Mouse (Mus musculus): ENCODE data around the gene Gas2l3. TPM values are rescaled to one million over a fixed set of nuclear protein-coding genes. Genes with fewer than 3 reads are reported as not detected.

The Gas2l3 gene
- total RNA-seq, 1 experiment from 2014 or later = 8.0 TPM

DNA sequence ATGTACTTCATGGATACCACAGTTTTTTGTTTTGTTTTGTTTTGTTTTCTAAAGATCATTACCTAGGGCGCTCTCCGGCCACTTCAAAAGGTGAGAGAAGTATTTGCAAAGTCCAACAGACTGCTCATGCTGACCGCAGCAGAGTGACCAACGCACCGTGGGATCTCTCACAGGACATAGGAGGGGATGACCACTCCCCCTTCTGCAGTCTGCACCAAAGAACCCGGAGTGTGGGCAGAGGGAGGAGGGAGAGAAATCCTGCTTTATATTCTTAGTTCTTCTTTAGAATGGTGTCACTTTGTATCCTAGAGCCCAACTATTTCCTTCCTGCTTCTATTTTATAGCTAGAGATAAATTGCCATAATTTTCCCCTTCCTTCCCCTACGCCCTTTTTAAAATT is 48.4 kb downstream of the Gas2l3 start:
- DNase-seq = no peak

DNA sequence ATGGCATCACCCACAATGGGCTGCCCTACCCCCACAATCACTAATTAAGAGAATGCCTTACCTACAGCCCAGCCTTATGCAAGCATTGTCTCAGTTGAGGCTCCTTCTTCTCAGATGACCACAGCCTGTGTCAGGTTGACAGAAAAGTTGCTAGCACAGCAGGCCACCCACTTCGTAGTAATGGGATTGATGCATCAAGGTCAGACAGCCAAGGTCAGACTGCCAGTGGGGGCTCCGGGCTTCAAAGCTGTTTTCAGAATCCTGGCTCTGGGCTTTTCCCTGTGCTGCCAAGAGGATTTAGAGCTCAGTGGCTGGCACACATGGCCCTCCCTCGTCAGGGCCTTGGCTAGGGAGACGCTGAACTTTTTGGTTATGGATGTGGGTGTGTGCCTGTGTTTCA is 51.1 kb downstream of the Gas2l3 start:
- peak; percentile 25 for DNase-seq

DNA sequence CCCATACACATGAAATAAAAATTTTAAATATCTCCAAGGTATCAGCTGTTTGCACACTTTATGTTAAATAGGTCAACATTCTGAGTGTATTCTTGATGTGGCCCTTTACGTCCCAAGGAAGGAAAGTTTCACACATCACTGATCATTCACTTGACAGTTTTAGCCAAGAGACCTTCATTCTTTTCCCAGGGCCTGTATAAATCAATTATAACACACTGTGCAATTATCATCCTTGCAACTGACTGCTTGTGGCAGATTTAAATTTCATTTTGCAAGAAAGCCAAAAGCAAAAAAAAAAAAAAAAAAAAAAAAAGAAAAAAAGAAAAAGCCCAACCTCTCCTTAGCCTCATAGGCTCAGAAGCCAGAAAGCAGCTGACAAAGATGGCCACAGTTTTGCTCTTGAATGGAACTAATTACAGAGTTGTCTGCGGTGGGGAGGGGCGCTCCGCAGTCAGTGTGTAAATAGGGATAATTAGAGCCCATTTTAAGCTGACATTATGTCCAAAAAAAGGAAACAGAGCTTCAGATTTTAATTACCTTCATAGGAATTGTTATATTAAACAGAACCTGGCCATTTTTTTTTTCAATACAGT is 52.1 kb downstream of the Gas2l3 start:
- no peak for DNase-seq

DNA sequence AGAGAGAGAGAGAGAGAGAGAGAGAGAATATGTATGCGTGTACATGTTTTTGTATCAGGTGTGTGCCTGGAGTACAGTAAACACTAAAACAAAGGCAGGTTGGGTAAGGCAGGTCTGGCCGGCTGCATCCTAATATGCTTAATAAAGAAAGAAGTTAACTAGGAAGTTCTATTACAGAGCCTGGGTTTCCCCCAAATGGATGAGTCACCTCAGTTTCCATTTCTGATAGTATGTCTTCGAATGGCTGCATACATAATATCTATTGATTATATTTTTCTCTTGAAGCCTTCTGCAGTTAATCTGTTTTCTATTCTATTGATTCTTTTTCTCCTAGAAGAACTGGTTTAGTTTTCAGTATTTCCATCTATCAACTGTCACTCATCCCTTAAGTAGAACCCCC is 57.3 kb downstream of the Gas2l3 start:
- no peak for DNase-seq

DNA sequence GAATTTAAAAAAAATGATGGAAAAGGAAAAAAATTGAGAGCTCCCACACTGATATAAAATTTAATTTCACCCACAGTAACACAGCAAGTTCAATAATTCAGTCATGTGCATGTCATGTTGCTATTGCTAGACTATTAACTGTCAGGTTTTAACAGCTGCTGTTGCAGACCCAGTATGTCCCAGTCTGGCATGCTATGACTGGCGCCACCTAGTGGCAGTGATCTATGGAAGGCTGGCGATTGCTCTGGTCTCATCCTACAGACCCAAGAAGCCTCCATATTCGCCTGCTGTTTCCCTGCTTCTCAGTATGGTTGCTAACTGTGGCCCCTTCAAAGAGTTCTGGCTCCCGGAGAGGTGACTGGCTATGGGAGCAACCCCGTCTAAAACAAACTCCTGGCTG is 60.3 kb downstream of the Gas2l3 start:
- DNase-seq = peak; percentile 82

DNA sequence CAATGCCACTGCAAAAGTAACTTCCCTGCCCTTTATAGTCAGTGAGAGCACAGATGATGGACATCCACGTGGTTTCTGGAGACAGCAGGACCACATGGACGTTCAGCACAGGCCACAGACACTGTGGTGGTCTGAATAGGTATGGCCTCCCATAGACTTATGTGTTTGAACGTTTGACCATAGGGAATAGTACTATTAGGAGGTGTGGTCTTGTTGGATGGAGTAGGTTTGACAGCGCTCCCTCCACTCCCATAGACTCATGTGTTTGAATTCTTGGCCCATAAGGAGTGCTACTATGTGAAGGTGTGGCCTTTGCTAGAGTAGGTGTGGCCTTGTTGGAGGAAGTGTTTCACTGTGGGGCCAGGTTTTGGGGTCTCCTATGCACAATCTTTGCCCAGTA is 66.0 kb downstream of the Gas2l3 start:
- no peak for DNase-seq

DNA sequence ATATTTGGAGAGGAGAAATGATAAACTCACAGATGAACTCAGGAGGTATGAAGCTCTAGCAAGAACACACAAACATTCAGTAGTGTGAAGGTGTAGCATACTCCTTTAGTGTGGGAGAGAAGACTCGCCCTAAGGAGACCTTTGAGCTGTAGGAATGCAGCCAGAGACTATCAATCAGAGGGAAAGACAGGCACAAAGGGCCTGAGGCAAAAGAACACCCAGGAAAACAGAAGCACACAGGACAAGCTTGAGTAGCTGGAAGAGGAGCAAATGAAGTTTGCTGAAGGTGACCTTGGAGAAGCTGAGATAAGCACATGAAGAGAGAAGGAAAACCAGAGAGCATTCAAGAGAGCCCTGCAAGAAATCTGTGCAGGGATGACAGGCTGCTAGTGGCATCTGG is 73.7 kb downstream of the Gas2l3 start:
- no peak for DNase-seq

DNA sequence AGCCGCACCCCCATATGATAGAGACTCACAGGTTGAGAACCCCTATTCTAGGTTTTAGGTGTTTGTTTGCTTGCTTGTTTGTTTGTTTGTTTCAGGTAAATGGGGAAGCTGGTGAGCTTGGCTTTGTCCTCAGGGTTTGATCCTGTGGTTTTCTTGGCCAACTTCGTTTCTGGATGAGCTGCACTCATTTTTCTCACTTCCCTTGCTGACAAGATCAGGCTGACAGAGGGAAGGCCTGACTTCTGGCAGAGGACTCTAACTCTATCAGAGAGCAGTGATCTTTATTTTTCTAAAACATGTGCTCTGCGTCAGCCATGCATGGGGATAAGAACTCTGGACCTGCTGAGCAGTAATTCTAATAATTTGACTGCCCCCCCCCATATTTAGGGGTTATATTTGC is 84.8 kb downstream of the Gas2l3 start:
- DNase-seq = no peak

Other genes starting within 250 kb of the Gas2l3 start
- 0.58 and 2.1 TPM in 2 replicates for gene Ano4, start 99.2 kb downstream of the Gas2l3 start, total RNA-seq (2021)
- 31.0 and 38.1 TPM in 2 replicates for gene Nr1h4, start 89.6 kb upstream of the Gas2l3 start, total RNA-seq (2021)
- 0.21 TPM in 1 of 2 replicates, not detected in the other for gene Slc17a8, start 177.3 kb upstream of the Gas2l3 start, total RNA-seq (2021)
- gene Scyl2, start 242.3 kb upstream of the Gas2l3 start, total RNA-seq (2021) = 50.0 and 54.0 TPM in 2 replicates